Mouse (Mus musculus) kidney, embryonic 14.5 days (tissue): ENCODE results near the gene Krtap15. TPM values are rescaled to one million over a fixed set of nuclear protein-coding genes. Genes with fewer than 3 reads are reported as not detected.

Experiments
- ATAC-seq: fragments of 200-750 bp; cut with Nextera tagmentation; 2 replicates; pipeline ENCODE4 v1.8.0; 2017; ENCODE audit warnings: moderate number of reproducible peaks, mild to moderate bottlenecking, moderate TSS enrichment, moderate library complexity; ENCODE audit not compliant: low FRiP score, low TSS enrichment
- H3K27ac ChIP-seq: fragments of 300-500 bp; sonication (generic); 2 replicates; pipeline ENCODE4 v1.5.1; 2014; ENCODE audit warnings: low read depth, mild to moderate bottlenecking, low read length, moderate library complexity, mixed read lengths
- H3K27me3 ChIP-seq: fragments of 300-500 bp; sonication (generic); 2 replicates; pipeline ENCODE4 v1.6.1; 2014; ENCODE audit warnings: mild to moderate bottlenecking, low read length; ENCODE audit not compliant: control insufficient read depth, insufficient read depth
- H3K36me3 ChIP-seq: fragments of 300-500 bp; sonication (generic); 2 replicates; pipeline ENCODE4 v1.6.1; 2014; ENCODE audit warnings: low read length, mixed read lengths; ENCODE audit not compliant: control insufficient read depth, insufficient read depth
- H3K4me1 ChIP-seq: fragments of 300-500 bp; sonication (generic); 2 replicates; pipeline ENCODE4 v1.6.1; 2014; ENCODE audit warnings: low read length, mixed read lengths; ENCODE audit not compliant: control insufficient read depth, insufficient read depth
- H3K4me2 ChIP-seq: fragments of 300-500 bp; sonication (generic); replicated peaks from 2 replicates; pipeline ENCODE4 v1.6.1; 2014; ENCODE audit warnings: low read depth, mild to moderate bottlenecking, low read length
- H3K4me3 ChIP-seq: fragments of 300-500 bp; sonication (generic); 2 replicates; pipeline ENCODE4 v1.5.1; 2014; ENCODE audit warnings: mild to moderate bottlenecking, low read length
- H3K9ac ChIP-seq: fragments of 300-500 bp; sonication (generic); 2 replicates; pipeline ENCODE4 v1.6.1; 2014; ENCODE audit warnings: low read depth, mild to moderate bottlenecking, low read length, moderate library complexity
- H3K9me3 ChIP-seq: fragments of 300-500 bp; sonication (generic); 2 replicates; pipeline ENCODE4 v1.6.1; 2016; ENCODE audit warnings: low read length; ENCODE audit not compliant: control insufficient read depth
- WGBS: fragments of 180-500 bp; shearing (Covaris S2); extraction: QIAGEN DNeasy Blood & Tissue Kit; methylation state at CpG from one replicate; pipeline ENCODE4 v1.1.7; 2014; 5-methylcytosine and 5-hydroxymethylcytosine counted together
- polyA plus RNA-seq: library from polyadenylated mRNA; unstranded; fragments of >200 nt; fragmentation: Nextera tagmentation; extraction: Ambion mirVana; gene quantifications from 2 replicates; pipeline ENCODE4 v1.2.1, GENCODE M21; 2014

Krtap15 gene
- polyA plus RNA-seq, 1 experiment from 2014 or later: not detected

DNA sequence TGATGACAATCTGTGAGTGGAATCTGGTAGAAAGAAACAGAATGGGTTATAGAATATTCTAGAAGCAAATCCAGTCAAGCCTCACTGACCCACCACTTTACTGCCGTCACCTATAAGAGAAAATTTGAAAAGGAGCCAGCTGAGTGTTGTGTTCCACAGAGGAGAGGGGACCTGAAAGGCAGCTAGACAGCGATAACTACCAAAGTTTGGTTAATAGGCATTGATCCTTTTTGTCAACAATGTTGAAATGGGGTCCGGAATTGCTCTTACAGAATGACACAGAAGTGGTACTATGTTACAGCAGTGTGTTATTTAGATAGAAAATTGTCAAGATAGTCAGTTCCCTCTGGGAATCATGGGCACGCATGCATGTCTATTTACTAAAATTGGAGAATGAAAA is 28.5 kb downstream of the Krtap15 start:
- WGBS: 83% methylated on average over 4 of the region's 4 CpGs
- no peak overlapping the region for H3K4me3 ChIP-seq
- H3K27ac ChIP-seq: no peak overlapping the region
- H3K9me3 ChIP-seq: no peaks in the 10 kb centered on the region
- H3K27me3 ChIP-seq: no peaks in the 10 kb centered on the region
- H3K36me3 ChIP-seq: no peaks in the 10 kb centered on the region
- no peak overlapping the region for H3K9ac ChIP-seq
- no peaks in the 10 kb centered on the region for H3K4me1 ChIP-seq
- no peak overlapping the region for H3K4me2 ChIP-seq
- ATAC-seq: no peak

GRCm38 (mm10) chr16:88851450-88851849 is 31.4 kb downstream of the Krtap15 start:
- Histone ChIP-seq H3K9ac (no peak overlapping the region), H3K36me3 (no peaks in the 10 kb centered on the region), H3K27me3 (no peaks in the 10 kb centered on the region), H3K4me2 (no peak overlapping the region), H3K4me1 (no peaks in the 10 kb centered on the region), H3K4me3 (no peak overlapping the region), H3K27ac (no peak overlapping the region), H3K9me3 (no peaks in the 10 kb centered on the region)
- 12% methylated on average over 5 of the region's 5 CpGs for WGBS
- ATAC-seq: no peak

DNA sequence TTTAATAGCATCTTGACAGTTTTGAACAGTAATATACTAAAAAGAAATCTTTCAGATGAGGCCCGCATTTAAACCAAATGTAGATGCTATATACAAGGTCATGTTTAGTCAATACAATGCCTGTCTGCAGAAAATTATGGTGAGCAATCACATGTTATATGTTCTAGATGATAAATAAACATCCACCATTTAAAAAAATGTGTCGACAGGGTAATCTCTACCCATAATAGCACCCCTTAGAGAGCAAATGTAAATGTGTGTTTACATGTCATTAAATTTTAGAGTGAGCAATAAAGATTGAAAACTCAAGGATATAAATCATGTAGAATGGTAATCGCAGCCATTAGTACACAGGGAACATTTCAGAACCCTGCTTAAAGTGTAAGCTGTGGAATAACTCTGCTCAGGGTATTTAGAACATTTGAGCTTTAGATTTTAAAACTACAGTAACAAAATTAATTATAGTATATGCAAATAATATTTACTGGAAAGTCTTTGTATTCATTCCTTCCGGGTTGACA is 44.9 kb downstream of the Krtap15 start:
- no peaks in the 10 kb centered on the region for H3K36me3 ChIP-seq
- no peaks in the 10 kb centered on the region for H3K27me3 ChIP-seq
- H3K4me1 ChIP-seq: no peaks in the 10 kb centered on the region
- ATAC-seq: no peak
- H3K9ac ChIP-seq: no peak overlapping the region
- no peak overlapping the region for H3K4me3 ChIP-seq
- H3K9me3 ChIP-seq: no peaks in the 10 kb centered on the region
- no peak overlapping the region for H3K27ac ChIP-seq
- H3K4me2 ChIP-seq: no peak overlapping the region
- 51% methylated on average over 4 of the region's 4 CpGs for WGBS

GRCm38 (mm10) chr16:88869311-88869710 is 49.3 kb downstream of the Krtap15 start, which contains the start of gene Krtap19-1:
Gene Krtap19-1 (minus strand): TSS chr16:88869411.
- no peaks in the 10 kb centered on the region for H3K27me3 ChIP-seq
- no peaks in the 10 kb centered on the region for H3K9me3 ChIP-seq
- H3K4me2 ChIP-seq: no peak within 1 kb of the TSS
- H3K4me1 ChIP-seq: no peaks in the 10 kb centered on the region
- no peaks in the 10 kb centered on the region for H3K36me3 ChIP-seq
- no peak for ATAC-seq
- WGBS: 92% methylated on average over 6 of the region's 6 CpGs
- no peak within 1 kb of the TSS for H3K4me3 ChIP-seq
- H3K9ac ChIP-seq: no peak within 1 kb of the TSS
- H3K27ac ChIP-seq: no peak within 1 kb of the TSS

DNA sequence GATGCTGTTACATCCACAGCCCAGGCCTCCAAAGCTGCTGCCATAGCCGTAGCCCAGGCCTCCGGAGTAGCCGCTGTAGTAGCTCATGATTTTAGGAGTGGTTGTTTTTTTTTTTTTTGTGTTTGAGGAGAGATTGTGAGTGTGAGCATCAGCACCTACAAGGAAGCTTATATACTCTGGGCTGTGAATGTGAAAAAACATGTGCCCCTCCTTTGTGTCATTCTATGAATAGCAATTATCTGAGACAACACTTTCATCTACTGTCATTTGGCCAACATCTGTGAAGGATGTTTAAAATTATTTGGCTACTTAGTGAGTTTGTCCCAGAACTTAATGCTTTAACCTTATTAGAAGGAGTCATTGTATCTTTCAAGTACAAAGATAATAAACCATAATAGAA is 54.2 kb downstream of the Krtap15 start, which contains the start of gene Krtap19-2:
TSS of gene Krtap19-2 (minus strand) at position 101 of the 400 bp plus-strand sequence.
- no peak within 1 kb of the TSS for H3K4me3 ChIP-seq
- H3K27me3 ChIP-seq: no peaks in the 10 kb centered on the region
- 98% methylated on average over 3 of the region's 3 CpGs for WGBS
- H3K9ac ChIP-seq: no peak within 1 kb of the TSS
- no peaks in the 10 kb centered on the region for H3K36me3 ChIP-seq
- H3K27ac ChIP-seq: no peak within 1 kb of the TSS
- no peak for ATAC-seq
- no peak within 1 kb of the TSS for H3K4me2 ChIP-seq
- no peaks in the 10 kb centered on the region for H3K4me1 ChIP-seq
- H3K9me3 ChIP-seq: no peaks in the 10 kb centered on the region

DNA sequence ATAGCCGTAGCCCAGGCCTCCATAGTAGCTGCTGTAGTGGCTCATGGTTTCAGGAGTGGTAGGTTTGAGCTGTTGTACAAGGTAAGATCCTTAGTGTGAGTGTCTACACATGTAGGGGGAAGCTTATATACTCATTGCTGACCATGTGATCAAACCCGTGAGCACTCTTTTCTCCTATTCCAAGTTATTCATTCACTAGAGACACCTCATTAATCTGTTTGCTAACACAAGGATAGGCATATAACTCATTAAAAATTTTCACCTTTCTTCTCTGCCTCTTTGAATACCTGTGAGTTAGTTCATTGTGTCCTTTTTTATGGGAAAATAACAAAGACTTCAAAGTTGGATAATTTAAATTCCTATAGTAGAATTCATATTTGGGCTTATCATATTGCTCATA is 57.9 kb downstream of the Krtap15 start, which contains the start of gene Krtap19-3:
TSS of gene Krtap19-3 (minus strand) at position 101 of the 400 bp plus-strand sequence.
- Histone ChIP-seq H3K4me3 (no peak within 1 kb of the TSS), H3K27me3 (no peaks in the 10 kb centered on the region), H3K9ac (no peak within 1 kb of the TSS), H3K4me2 (no peak within 1 kb of the TSS), H3K9me3 (no peaks in the 10 kb centered on the region), H3K4me1 (no peaks in the 10 kb centered on the region), H3K27ac (no peak within 1 kb of the TSS), H3K36me3 (no peaks in the 10 kb centered on the region)
- no peak for ATAC-seq
- 84% methylated on average over 2 of the region's 2 CpGs for WGBS

Other genes starting within 250 kb of the Krtap15 start
- not detected in 2 replicates for gene Krtap24-1, start 207.9 kb upstream of the Krtap15 start, polyA plus RNA-seq
- not detected in 2 replicates for gene 2310079G19Rik, start 192.5 kb upstream of the Krtap15 start, polyA plus RNA-seq
- not detected in 2 replicates for gene Krtap26-1, start 172.4 kb upstream of the Krtap15 start, polyA plus RNA-seq
- not detected in 2 replicates for gene Krtap27-1, start 148.5 kb upstream of the Krtap15 start, polyA plus RNA-seq
- gene 2310061N02Rik, start 112.3 kb upstream of the Krtap15 start, polyA plus RNA-seq: not detected in 2 replicates
- gene Krtap13-1, start 91.4 kb upstream of the Krtap15 start, polyA plus RNA-seq: not detected in 2 replicates
- gene Krtap13, start 68.6 kb upstream of the Krtap15 start, polyA plus RNA-seq: not detected in 2 replicates
- not detected in 2 replicates for gene 2310034C09Rik, start 61.4 kb upstream of the Krtap15 start, polyA plus RNA-seq
- not detected in 2 replicates for gene 2310057N15Rik, start 46.0 kb upstream of the Krtap15 start, polyA plus RNA-seq
- gene Gm5965, start 42.3 kb upstream of the Krtap15 start, polyA plus RNA-seq: not detected in 2 replicates
- not detected in 2 replicates for gene Gm20741, start 8.0 kb upstream of the Krtap15 start, polyA plus RNA-seq
- not detected in 2 replicates for gene Krtap14, start 5.9 kb downstream of the Krtap15 start, polyA plus RNA-seq
- gene Krtap19-1, start 49.2 kb downstream of the Krtap15 start, polyA plus RNA-seq: not detected in 2 replicates
- gene Krtap19-2, start 54.1 kb downstream of the Krtap15 start, polyA plus RNA-seq: not detected in 2 replicates
- gene Krtap19-3, start 57.8 kb downstream of the Krtap15 start, polyA plus RNA-seq: not detected in 2 replicates
- not detected in 2 replicates for gene Krtap19-4, start 64.9 kb downstream of the Krtap15 start, polyA plus RNA-seq
- not detected in 2 replicates for gene Krtap19-5, start 76.2 kb downstream of the Krtap15 start, polyA plus RNA-seq
- not detected in 2 replicates for gene Krtap19-9b, start 112.0 kb downstream of the Krtap15 start, polyA plus RNA-seq
- not detected in 2 replicates for gene Krtap16-3, start 142.7 kb downstream of the Krtap15 start, polyA plus RNA-seq
- not detected in 2 replicates for gene Krtap22-2, start 190.5 kb downstream of the Krtap15 start, polyA plus RNA-seq
- gene Gm10229, start 195.1 kb downstream of the Krtap15 start, polyA plus RNA-seq: not detected in 2 replicates
- gene Krtap6-1, start 211.5 kb downstream of the Krtap15 start, polyA plus RNA-seq: not detected in 2 replicates
- not detected in 2 replicates for gene Gm10228, start 221.3 kb downstream of the Krtap15 start, polyA plus RNA-seq
- not detected in 2 replicates for gene Krtap6-5, start 227.7 kb downstream of the Krtap15 start, polyA plus RNA-seq
- not detected in 2 replicates for gene 1110025L11Rik, start 243.8 kb downstream of the Krtap15 start, polyA plus RNA-seq